Mouse (Mus musculus) E14TG2a.4 (cell line): Measurements from ENCODE around the gene Syn2.
"Not testable (repeated sequence)": the region's sequence is repeated elsewhere in the genome, so short reads cannot be mapped to it uniquely, and the experiment has no call there.

Experiments used
- H3K27me3 ChIP-seq: 2 replicates; pipeline ENCODE4 v1.6.1; 2014; ENCODE audit warnings: low read length, control low read depth; ENCODE audit not compliant: insufficient read depth
- H3K36me3 ChIP-seq: 2 replicates; pipeline ENCODE4 v1.6.1; 2014; ENCODE audit warnings: low read length, control low read depth; ENCODE audit not compliant: insufficient read depth
- H3K4me1 ChIP-seq: replicated peaks from 2 replicates; pipeline ENCODE4 v1.6.1; 2014; ENCODE audit warnings: low read depth, low read length, control low read depth
- H3K4me3 ChIP-seq: replicated peaks from 2 replicates; pipeline ENCODE4 v1.5.1; 2014; ENCODE audit warnings: mild to moderate bottlenecking, low read length
- H3K9me3 ChIP-seq: 2 replicates; pipeline ENCODE4 v1.6.1; 2014; ENCODE audit warnings: low read length, control low read depth
- CTCF ChIP-seq: conservative IDR thresholded peaks from 2 replicates; pipeline ENCODE4 v1.5.1; 2014; ENCODE audit warnings: low read length
- NANOG ChIP-seq: IDR thresholded peaks from 2 replicates; pipeline ENCODE4 v1.6.1; 2014; ENCODE audit warnings: borderline replicate concordance, low read length, mixed read lengths
- POU5F1 ChIP-seq: IDR thresholded peaks from 2 replicates; pipeline ENCODE4 v1.6.1; 2014; ENCODE audit warnings: low read length, borderline replicate concordance

Syn2 gene

DNA sequence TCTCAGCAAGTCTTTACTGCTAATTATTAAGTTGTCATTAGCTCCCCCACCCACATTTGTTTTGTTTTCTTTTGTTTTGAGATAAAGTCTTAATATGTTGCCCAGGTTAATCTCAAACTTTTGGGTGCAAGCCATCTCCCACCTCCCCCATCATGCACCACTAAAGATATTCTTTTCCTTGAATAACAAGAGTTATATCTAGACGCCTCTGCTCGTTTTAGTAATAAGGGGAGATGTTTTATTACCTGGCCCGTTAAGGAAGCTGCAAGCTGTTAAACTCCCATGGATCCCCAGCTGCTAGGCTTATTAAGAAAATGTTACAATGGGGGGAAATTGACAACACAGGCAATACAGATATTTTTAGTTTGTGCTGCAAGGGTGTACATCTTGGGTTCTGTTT, 95.9 kb downstream of the Syn2 start:
- H3K4me1 ChIP-seq, result no peaks in the 10 kb centered on the region
- H3K36me3 ChIP-seq, result no peaks in the 10 kb centered on the region
- peaks cover 7% of the 10 kb centered on the region; the same call in 1 of the 2 replicates for H3K9me3 ChIP-seq
- H3K4me3 ChIP-seq, result no peak overlapping the region
- TF ChIP-seq CTCF, result no peak
- TF ChIP-seq POU5F1, result no peak
- no peak for TF ChIP-seq NANOG
- H3K27me3 ChIP-seq, result no peaks in the 10 kb centered on the region

DNA sequence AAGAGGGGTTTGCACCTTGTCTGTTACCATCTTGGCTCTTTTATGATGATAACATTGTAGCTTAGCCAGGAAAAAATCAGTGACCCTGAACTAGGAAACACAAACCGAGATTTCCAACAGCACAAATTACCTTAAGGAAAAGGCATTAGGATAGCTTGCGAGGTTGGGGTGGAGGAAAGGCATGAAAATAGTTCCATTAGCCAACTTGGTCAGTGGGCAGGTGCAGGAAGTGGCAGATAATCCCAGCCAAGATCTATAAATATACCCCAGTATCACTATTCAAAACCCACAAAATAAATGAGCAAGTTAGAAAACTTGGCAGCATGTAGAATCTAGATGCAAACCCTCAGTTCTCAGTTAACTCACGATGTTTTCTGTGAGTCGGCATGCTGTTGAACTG, 97.1 kb downstream of the Syn2 start:
- Histone ChIP-seq H3K9me3 (peaks cover 7% of the 10 kb centered on the region; the same call in 1 of the 2 replicates), H3K27me3 (no peaks in the 10 kb centered on the region), H3K4me1 (no peaks in the 10 kb centered on the region), H3K36me3 (no peaks in the 10 kb centered on the region), H3K4me3 (no peak overlapping the region)
- TF ChIP-seq NANOG (no peak), POU5F1 (no peak), CTCF (no peak)

DNA sequence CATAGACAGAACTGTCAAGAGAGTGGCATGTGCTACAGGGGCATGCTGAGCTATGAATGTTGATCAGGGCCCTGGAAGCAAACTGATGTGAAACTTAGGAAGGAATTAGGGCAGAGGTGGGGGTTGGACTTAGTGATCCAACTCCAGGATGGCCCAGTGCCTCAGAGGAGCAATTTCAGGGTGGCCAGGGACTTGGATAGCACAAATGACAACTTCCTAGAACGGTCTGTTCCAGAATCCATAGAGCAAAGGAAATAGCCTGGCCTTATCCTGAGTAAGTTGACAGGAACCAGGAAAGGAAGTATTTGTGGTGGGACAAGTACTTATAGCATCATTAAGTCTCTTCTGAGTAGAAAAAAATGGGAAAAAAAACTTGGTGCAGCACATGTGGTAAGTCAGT, 97.9 kb downstream of the Syn2 start:
- H3K4me3 ChIP-seq, result no peak overlapping the region
- no peaks in the 10 kb centered on the region for H3K27me3 ChIP-seq

DNA sequence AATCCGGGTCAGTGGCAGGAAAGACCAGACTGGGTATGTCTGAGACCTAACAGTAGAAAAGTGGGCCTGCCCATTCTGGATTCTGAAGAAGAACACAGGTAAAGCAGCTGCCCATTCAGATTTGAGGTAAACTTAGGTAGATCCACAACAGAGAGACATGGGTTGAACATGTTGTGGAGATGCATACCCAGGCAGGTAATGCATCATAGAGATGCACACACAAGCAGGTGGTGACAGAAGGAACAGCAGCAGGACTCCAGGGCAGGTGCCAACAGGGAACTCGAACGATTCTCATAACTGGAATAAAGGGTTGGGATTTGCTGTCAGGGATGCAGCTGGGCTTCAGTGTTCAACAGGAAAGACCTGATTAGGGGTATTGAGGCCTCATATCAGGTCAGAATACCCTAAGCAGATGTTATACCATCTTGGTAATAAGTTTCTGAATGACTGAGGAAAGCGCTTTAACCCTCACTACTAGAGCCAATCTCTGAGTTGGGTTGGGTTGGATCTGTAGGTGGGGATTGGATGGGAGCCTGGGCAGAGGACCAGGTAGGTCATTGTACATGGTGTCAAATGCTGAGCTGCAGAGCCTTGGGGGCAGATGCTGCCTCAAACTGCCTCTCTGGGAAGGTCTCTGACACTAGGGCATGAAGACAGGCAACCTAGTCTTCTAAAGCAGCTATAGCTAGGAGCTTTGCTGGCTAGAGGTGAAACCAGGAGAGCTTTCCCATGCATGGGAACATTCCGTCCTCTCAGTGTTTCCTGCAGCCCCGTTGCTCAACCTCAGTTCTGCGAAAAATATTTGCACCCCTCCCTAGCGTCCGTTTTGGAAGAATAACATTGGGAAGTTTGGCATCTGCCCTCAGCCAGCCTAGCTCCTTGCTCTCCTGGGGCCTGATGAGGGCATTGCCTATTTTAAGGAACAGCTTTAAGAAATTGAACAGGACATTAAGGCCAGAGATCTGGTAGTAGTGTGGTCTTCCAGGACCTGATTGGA, 103.6 kb downstream of the Syn2 start:
- Histone ChIP-seq H3K27me3 (no peaks in the 10 kb centered on the region; the same call in 1 of the 2 replicates), H3K9me3 (peaks cover 7% of the 10 kb centered on the region; the same call in 1 of the 2 replicates), H3K4me1 (no peaks in the 10 kb centered on the region), H3K4me3 (no peak overlapping the region), H3K36me3 (no peaks in the 10 kb centered on the region)
- TF ChIP-seq POU5F1 (no peak), NANOG (no peak), CTCF (no peak)

More for the DNA sequence above, 97.9 kb downstream of the Syn2 start:
- no peaks in the 10 kb centered on the region for H3K4me1 ChIP-seq
- no peaks in the 10 kb centered on the region for H3K36me3 ChIP-seq
- peaks cover 7% of the 10 kb centered on the region; the same call in 1 of the 2 replicates for H3K9me3 ChIP-seq
- no peak for TF ChIP-seq POU5F1
- no peak for TF ChIP-seq CTCF
- TF ChIP-seq NANOG, result no peak

DNA sequence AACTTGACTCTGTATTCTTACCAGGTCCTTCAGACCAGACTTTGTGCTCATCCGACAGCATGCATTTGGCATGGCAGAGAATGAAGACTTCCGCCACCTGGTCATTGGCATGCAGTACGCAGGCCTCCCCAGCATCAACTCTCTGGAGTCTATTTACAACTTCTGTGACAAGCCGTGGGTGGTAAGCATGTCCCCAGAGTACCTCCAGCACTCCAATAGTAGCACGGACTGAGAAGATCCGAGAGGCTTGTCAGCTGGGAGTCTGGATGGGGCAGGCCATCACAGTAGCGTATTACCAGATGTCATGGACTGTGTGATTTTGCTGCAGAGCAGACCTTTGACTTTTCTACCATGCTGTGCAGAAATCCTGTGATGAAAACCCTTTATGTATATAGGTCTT, 104.6 kb downstream of the Syn2 start:
- no peak for TF ChIP-seq CTCF
- TF ChIP-seq NANOG, result no peak
- no peak for TF ChIP-seq POU5F1
- H3K4me1 ChIP-seq, result no peaks in the 10 kb centered on the region
- H3K4me3 ChIP-seq, result no peak overlapping the region
- H3K36me3 ChIP-seq, result no peaks in the 10 kb centered on the region
- peaks cover 7% of the 10 kb centered on the region; the same call in 1 of the 2 replicates for H3K9me3 ChIP-seq
- no peaks in the 10 kb centered on the region; the same call in 1 of the 2 replicates for H3K27me3 ChIP-seq

DNA sequence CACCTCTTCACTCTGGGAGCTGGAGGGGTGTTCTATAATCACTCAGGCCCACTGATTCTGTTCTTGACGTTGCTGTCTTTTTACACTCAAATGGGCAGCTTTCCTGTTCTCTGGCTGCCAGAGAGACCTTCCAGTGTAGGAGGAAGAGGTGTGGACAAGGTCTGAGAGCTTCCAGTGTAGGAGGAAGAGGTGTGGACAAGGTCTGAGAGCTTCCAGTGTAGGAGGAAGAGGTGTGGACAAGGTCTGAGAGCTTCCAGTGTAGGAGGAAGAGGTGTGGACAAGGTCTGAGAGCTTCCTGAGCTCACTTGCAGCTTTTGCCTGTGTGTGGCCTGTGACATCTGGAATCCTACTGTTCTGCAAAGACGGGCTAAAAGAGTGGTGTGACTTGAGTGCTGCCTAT, 105.7 kb downstream of the Syn2 start:
- not testable (repeated sequence) for H3K36me3 ChIP-seq, H3K4me3 ChIP-seq, H3K4me1 ChIP-seq

DNA sequence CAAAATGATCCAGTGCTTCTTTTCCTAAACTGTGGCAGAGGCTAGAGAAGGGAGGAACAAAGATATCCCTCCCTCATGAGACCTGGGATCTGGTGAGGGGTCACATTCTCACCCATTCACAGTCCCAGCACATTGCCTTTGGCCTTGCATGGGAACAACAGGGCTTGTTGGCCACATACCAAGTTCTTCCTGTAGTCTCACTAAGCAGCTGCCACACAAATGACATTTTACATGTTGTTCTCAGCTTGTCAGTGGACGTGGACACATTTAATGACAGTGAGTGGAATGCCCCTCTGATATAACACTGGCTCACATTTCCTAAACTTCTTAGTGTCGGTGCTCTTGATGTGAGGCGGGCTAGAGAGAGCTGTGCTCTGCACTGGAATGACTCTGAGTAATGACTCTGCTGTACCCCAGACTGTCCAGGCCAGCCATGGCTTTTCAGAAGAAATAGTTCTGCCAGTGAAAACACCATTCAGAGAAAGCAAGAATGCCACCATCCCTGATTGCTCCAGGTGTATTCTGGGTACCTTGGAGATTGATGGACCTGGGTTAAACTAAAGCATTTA, 106.5 kb downstream of the Syn2 start:
- TF ChIP-seq CTCF, result no peak
- peaks cover 3% of the 10 kb centered on the region for H3K27me3 ChIP-seq
- no peaks in the 10 kb centered on the region for H3K4me1 ChIP-seq
- H3K36me3 ChIP-seq, result no peaks in the 10 kb centered on the region
- H3K9me3 ChIP-seq, result no peaks in the 10 kb centered on the region
- no peak overlapping the region for H3K4me3 ChIP-seq

More for the DNA sequence above, 105.7 kb downstream of the Syn2 start:
- H3K9me3 ChIP-seq, H3K27me3 ChIP-seq: not testable (repeated sequence)

DNA sequence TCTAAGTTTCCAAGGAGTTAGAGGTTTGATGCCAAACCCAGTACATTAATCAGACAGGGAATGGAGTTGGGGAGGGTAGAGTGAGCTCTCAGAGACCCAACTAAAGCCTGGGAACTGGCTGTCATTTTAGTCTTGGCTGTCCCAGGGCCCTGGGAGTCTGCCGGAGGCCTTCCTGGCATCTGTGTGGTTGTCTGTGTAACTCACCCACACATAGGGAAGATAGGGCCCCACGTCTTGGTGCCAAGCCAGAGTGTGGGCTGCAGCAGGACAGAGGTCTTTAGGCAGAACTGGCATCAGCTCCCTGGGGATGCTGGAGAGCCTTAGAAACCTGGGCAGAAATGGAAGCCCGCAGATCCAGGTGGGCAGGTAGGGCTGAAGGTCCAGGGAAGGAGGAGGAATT, 107.2 kb downstream of the Syn2 start:
- H3K4me3 ChIP-seq, result no peak overlapping the region
- no peaks in the 10 kb centered on the region for H3K9me3 ChIP-seq
- TF ChIP-seq POU5F1 (no peak), CTCF (no peak)
- no peaks in the 10 kb centered on the region for H3K4me1 ChIP-seq
- H3K27me3 ChIP-seq, result peaks cover 4% of the 10 kb centered on the region
- H3K36me3 ChIP-seq, result no peaks in the 10 kb centered on the region
